Mouse (Mus musculus): ENCODE measurements around the gene Mafb.

The Mafb gene

GRCm38 (mm10) chr2:160364128-160364650 lies 2.7 kb downstream of the Mafb start:
- DNase-seq (ENCODE audit: low read depth) = no peak

- DNase-seq (ENCODE audit: low read depth) = no peak
Observed at GRCm38 (mm10) chr2:160363201-160363600, 3.7 kb downstream of the Mafb start.

GRCm38 (mm10) chr2:160361442-160362121 lies 5.3 kb downstream of the Mafb start:
- DNase-seq (ENCODE audit: low read depth) = no peak

GRCm38 (mm10) chr2:160360234-160360874 lies 6.5 kb downstream of the Mafb start:
- no peak for DNase-seq (ENCODE audit: low read depth)

- no peak for DNase-seq (ENCODE audit: low read depth)
Observed at GRCm38 (mm10) chr2:160358896-160359295, 8.0 kb downstream of the Mafb start.

- DNase-seq (ENCODE audit: low read depth) = no peak
Observed at GRCm38 (mm10) chr2:160357442-160357841, 9.4 kb downstream of the Mafb start.

GRCm38 (mm10) chr2:160356132-160356531 lies 10.7 kb downstream of the Mafb start:
- DNase-seq (ENCODE audit: low read depth) = no peak

- no peak for DNase-seq (ENCODE audit: low read depth)
Observed at GRCm38 (mm10) chr2:160354319-160354718, 12.5 kb downstream of the Mafb start.

- no peak for DNase-seq (ENCODE audit: low read depth)
Observed at GRCm38 (mm10) chr2:160353581-160353980, 13.3 kb downstream of the Mafb start.

- no peak for DNase-seq (ENCODE audit: low read depth)
Observed at GRCm38 (mm10) chr2:160351038-160351574, 15.8 kb downstream of the Mafb start.

GRCm38 (mm10) chr2:160349578-160349977 lies 17.3 kb downstream of the Mafb start:
- no peak for DNase-seq (ENCODE audit: low read depth)

GRCm38 (mm10) chr2:160348796-160349195 lies 18.1 kb downstream of the Mafb start:
- no peak for DNase-seq (ENCODE audit: low read depth)

- DNase-seq (ENCODE audit: low read depth) = no peak
Observed at GRCm38 (mm10) chr2:160348072-160348604, 18.7 kb downstream of the Mafb start.

GRCm38 (mm10) chr2:160345644-160346043 lies 21.2 kb downstream of the Mafb start:
- DNase-seq (ENCODE audit: low read depth) = no peak

GRCm38 (mm10) chr2:160340121-160340520 lies 26.7 kb downstream of the Mafb start:
- no peak for DNase-seq (ENCODE audit: low read depth)

GRCm38 (mm10) chr2:160339595-160339994 lies 27.3 kb downstream of the Mafb start:
- DNase-seq (ENCODE audit: low read depth) = no peak

GRCm38 (mm10) chr2:160336053-160336452 lies 30.8 kb downstream of the Mafb start:
- DNase-seq (ENCODE audit: low read depth) = no peak

- DNase-seq (ENCODE audit: low read depth) = peak; percentile 56
Observed at GRCm38 (mm10) chr2:160335043-160335442, 31.8 kb downstream of the Mafb start.

- no peak for DNase-seq (ENCODE audit: low read depth)
Observed at GRCm38 (mm10) chr2:160334111-160334661, 32.7 kb downstream of the Mafb start, which contains the start of gene Gm826. Gene Gm826, minus strand, starts transcription at chr2:160334162.

- no peak for DNase-seq (ENCODE audit: low read depth)
Observed at GRCm38 (mm10) chr2:160332516-160333325, 34.1 kb downstream of the Mafb start.

GRCm38 (mm10) chr2:160328886-160329285 lies 38.0 kb downstream of the Mafb start:
- DNase-seq (ENCODE audit: low read depth) = no peak

GRCm38 (mm10) chr2:160327716-160328115 lies 39.1 kb downstream of the Mafb start:
- DNase-seq (ENCODE audit: low read depth) = no peak

All from induced T-regulatory cell, adult 2 months (primary cell).